Mouse (Mus musculus) hindbrain, embryonic 16.5 days (tissue): ENCODE measurements around the gene Arpc1b. TPM values are rescaled to one million over a fixed set of nuclear protein-coding genes. Genes with fewer than 3 reads are reported as not detected.
A peak's percentile ranks its signal among the peaks of the same experiment; 100 is the strongest.

Source experiments
- ATAC-seq: fragments of 200-750 bp; cut with Nextera tagmentation; 2 replicates; pipeline ENCODE4 v1.8.0; 2017; ENCODE audit warnings: moderate TSS enrichment, moderate library complexity
- H3K27ac ChIP-seq: fragments of 300-500 bp; sonication (generic); 2 replicates; pipeline ENCODE4 v1.5.1; 2014; ENCODE audit warnings: low read depth, mild to moderate bottlenecking, control low read depth, low read length, moderate library complexity
- H3K27me3 ChIP-seq: fragments of 300-500 bp; sonication (generic); replicated peaks from 2 replicates; pipeline ENCODE4 v1.6.1; 2014; ENCODE audit warnings: low read length; ENCODE audit not compliant: control insufficient read depth, insufficient read depth
- H3K36me3 ChIP-seq: fragments of 300-500 bp; sonication (generic); 2 replicates; pipeline ENCODE4 v1.6.1; 2014; ENCODE audit warnings: mild to moderate bottlenecking, low read length, moderate library complexity, mixed read lengths; ENCODE audit not compliant: control insufficient read depth, insufficient read depth
- H3K4me1 ChIP-seq: fragments of 300-500 bp; sonication (generic); 2 replicates; pipeline ENCODE4 v1.6.1; 2014; ENCODE audit warnings: low read depth, low read length; ENCODE audit not compliant: control insufficient read depth, insufficient read depth
- H3K4me2 ChIP-seq: fragments of 300-500 bp; sonication (generic); 2 replicates; pipeline ENCODE4 v1.6.1; 2014; ENCODE audit warnings: mild to moderate bottlenecking, low read length, control low read depth, moderate library complexity
- H3K4me3 ChIP-seq: fragments of 300-500 bp; sonication (generic); 2 replicates; pipeline ENCODE4 v1.5.1; 2014; ENCODE audit warnings: mild to moderate bottlenecking, low read length, control low read depth, moderate library complexity
- H3K9ac ChIP-seq: fragments of 300-500 bp; sonication (generic); 2 replicates; pipeline ENCODE4 v1.6.1; 2014; ENCODE audit warnings: low read depth, mild to moderate bottlenecking, control low read depth, low read length, moderate library complexity
- H3K9me3 ChIP-seq: fragments of 300-500 bp; sonication (generic); 2 replicates; pipeline ENCODE4 v1.6.1; 2014; ENCODE audit warnings: mild to moderate bottlenecking, low read length, moderate library complexity; ENCODE audit not compliant: control insufficient read depth
- WGBS: fragments of 180-500 bp; shearing (Covaris S2); extraction: QIAGEN DNeasy Blood & Tissue Kit; methylation state at CpG from one replicate; pipeline ENCODE4 v1.1.7; 2014; 5-methylcytosine and 5-hydroxymethylcytosine counted together
- polyA plus RNA-seq: library from polyadenylated mRNA; unstranded; fragments of >200 nt; fragmentation: Nextera tagmentation; extraction: Ambion mirVana; gene quantifications from 2 replicates; pipeline ENCODE4 v1.2.1, GENCODE M21; 2015

The Arpc1b gene
- polyA plus RNA-seq, 1 experiment from 2014 or later, result 72.7 TPM

- H3K9me3 ChIP-seq, result no peaks in the 10 kb centered on the region
- no peak overlapping the region for H3K9ac ChIP-seq
- peaks cover 24% of the 10 kb centered on the region for H3K36me3 ChIP-seq
- no peak overlapping the region for H3K4me2 ChIP-seq
- no peak for ATAC-seq
- H3K4me1 ChIP-seq, result peaks cover 24% of the 10 kb centered on the region
- no peak overlapping the region for H3K27ac ChIP-seq
- H3K4me3 ChIP-seq, result no peak overlapping the region
- WGBS, result 88% methylated on average over 15 of the region's 15 CpGs
- no peaks in the 10 kb centered on the region for H3K27me3 ChIP-seq
Measured at GRCm38 (mm10) chr5:145165184-145165583, 51.2 kb downstream of the Arpc1b start.

GRCm38 (mm10) chr5:145166536-145167305 lies 52.7 kb downstream of the Arpc1b start, which contains the start of the genes Ptcd1 and Cpsf4:
Ptcd1 (minus strand) TSS chr5:145167108.
Cpsf4 (plus strand) TSS chr5:145167213.
- Histone ChIP-seq H3K4me3 (peak within 1 kb of the TSS; percentile 83), H3K27ac (peak within 1 kb of the TSS; percentile 73), H3K4me1 (peaks cover 24% of the 10 kb centered on the region), H3K9ac (peak within 1 kb of the TSS; percentile 86), H3K9me3 (no peaks in the 10 kb centered on the region), H3K27me3 (no peaks in the 10 kb centered on the region), H3K36me3 (peaks cover 14% of the 10 kb centered on the region), H3K4me2 (peak within 1 kb of the TSS; percentile 81)
- ATAC-seq, result peak; percentile 94
- under 1% methylated on average over 50 of the region's 51 CpGs for WGBS

GRCm38 (mm10) chr5:145167306-145167661 lies 53.3 kb downstream of the Arpc1b start:
- peaks cover 24% of the 10 kb centered on the region for H3K4me1 ChIP-seq
- peak overlapping the region; percentile 81 for H3K4me2 ChIP-seq
- ATAC-seq, result peak; percentile 70
- no peaks in the 10 kb centered on the region for H3K9me3 ChIP-seq
- 0% methylated on average over 20 of the region's 28 CpGs for WGBS
- peak overlapping the region; percentile 73 for H3K27ac ChIP-seq
- peak overlapping the region; percentile 83 for H3K4me3 ChIP-seq
- H3K36me3 ChIP-seq, result peaks cover 18% of the 10 kb centered on the region
- H3K9ac ChIP-seq, result peak overlapping the region; percentile 84
- no peaks in the 10 kb centered on the region for H3K27me3 ChIP-seq

- H3K4me1 ChIP-seq, result no peaks in the 10 kb centered on the region
- H3K4me2 ChIP-seq, result no peak overlapping the region
- H3K27ac ChIP-seq, result no peak overlapping the region
- no peak for ATAC-seq
- no peak overlapping the region for H3K9ac ChIP-seq
- WGBS, result 92% methylated on average over 18 of the region's 18 CpGs
- H3K27me3 ChIP-seq, result no peaks in the 10 kb centered on the region
- H3K9me3 ChIP-seq, result no peaks in the 10 kb centered on the region
- H3K36me3 ChIP-seq, result peaks cover 53% of the 10 kb centered on the region
- no peak overlapping the region for H3K4me3 ChIP-seq
Measured at GRCm38 (mm10) chr5:145178461-145178980, 64.5 kb downstream of the Arpc1b start.

Other genes starting within 250 kb of the Arpc1b start
- gene Smurf1, start 148.4 kb upstream of the Arpc1b start, polyA plus RNA-seq, result 14.9 and 30.0 TPM in 2 replicates
- gene Gm4871, start 81.5 kb upstream of the Arpc1b start, polyA plus RNA-seq, result not detected in 2 replicates
- gene 1700018F24Rik, start 71.2 kb upstream of the Arpc1b start, polyA plus RNA-seq, result not detected in 2 replicates
- gene Arpc1a, start 30.4 kb upstream of the Arpc1b start, polyA plus RNA-seq, result 234 and 235 TPM in 2 replicates
- gene Kpna7, start 30.2 kb upstream of the Arpc1b start, polyA plus RNA-seq, result not detected in 2 replicates
- gene Pdap1, start 26.0 kb downstream of the Arpc1b start, polyA plus RNA-seq, result 90.9 and 98.7 TPM in 2 replicates
- 164 and 169 TPM in 2 replicates for gene Bud31, start 26.1 kb downstream of the Arpc1b start, polyA plus RNA-seq
- 19.6 and 22.4 TPM in 2 replicates for gene Ptcd1, start 52.9 kb downstream of the Arpc1b start, polyA plus RNA-seq
- gene Cpsf4, start 53.0 kb downstream of the Arpc1b start, polyA plus RNA-seq, result 45.4 and 47.4 TPM in 2 replicates
- 673 and 743 TPM in 2 replicates for gene Atp5j2, start 77.8 kb downstream of the Arpc1b start, polyA plus RNA-seq
- gene Zkscan14, start 87.7 kb downstream of the Arpc1b start, polyA plus RNA-seq, result 13.1 and 14.1 TPM in 2 replicates
- gene Zkscan5, start 90.3 kb downstream of the Arpc1b start, polyA plus RNA-seq, result 13.7 and 14.5 TPM in 2 replicates
- 27.2 and 30.0 TPM in 2 replicates for gene Zfp655, start 117.5 kb downstream of the Arpc1b start, polyA plus RNA-seq
- 0.40 and 0.47 TPM in 2 replicates for gene Zscan25, start 166.3 kb downstream of the Arpc1b start, polyA plus RNA-seq
- gene Cyp3a57, start 231.1 kb downstream of the Arpc1b start, polyA plus RNA-seq, result not detected in 2 replicates